Mouse (Mus musculus) fibroblast of lung, adult 2 months (primary cell): ENCODE measurements at regions not wholly inside any gene's neighbourhood (a gene's known extent, or its start where the extent isn't known, plus 50 kb on each side); places are given as distances from the start of the nearest gene placed in this dataset.

ENCODE experiments used
- DNase-seq: peaks from one replicate; pipeline ENCODE4 v3.0.0-alpha.2; 2011; ENCODE audit warnings: low read depth

DNA sequence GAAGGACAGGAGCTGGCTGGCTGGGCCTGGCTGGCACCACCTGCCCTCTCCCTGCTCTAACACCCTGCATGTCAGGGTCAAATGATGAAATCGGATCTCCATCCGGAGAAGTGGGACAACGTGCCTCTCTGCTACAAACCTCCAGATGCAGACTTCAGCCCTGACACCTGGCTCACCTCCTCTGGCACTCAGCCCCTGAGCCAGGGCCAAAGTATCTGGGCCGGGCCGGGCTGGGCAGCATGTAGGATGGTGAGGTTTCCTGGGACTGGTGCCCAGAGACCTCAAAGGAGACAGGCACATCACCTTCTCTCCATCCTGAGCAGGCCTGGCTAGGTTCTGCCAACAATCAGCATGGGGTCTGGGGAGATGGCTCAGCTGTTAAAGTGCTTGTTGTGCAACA, 113.5 kb downstream of the Tfcp2l1 start:
- no peak for DNase-seq

DNA sequence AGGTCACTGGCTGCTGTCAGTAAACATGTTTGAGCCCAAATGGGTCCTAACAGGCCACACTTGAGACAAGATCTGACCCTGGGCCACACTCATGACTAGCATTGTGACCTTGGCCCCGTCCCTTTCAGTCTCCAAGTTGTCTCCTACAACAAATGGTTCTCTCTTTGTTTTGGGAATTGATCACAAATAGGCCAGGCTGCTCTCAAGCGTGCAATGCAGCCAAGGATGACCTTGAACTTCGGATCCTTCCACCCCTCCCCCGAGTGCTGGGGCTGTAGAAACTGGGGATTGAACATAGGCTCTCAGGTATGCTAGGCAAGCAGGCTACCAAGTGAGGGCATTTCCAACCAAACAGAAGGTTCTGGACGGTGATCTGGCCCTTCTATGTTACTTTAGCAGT, 120.5 kb downstream of the Tfcp2l1 start:
- no peak for DNase-seq

DNA sequence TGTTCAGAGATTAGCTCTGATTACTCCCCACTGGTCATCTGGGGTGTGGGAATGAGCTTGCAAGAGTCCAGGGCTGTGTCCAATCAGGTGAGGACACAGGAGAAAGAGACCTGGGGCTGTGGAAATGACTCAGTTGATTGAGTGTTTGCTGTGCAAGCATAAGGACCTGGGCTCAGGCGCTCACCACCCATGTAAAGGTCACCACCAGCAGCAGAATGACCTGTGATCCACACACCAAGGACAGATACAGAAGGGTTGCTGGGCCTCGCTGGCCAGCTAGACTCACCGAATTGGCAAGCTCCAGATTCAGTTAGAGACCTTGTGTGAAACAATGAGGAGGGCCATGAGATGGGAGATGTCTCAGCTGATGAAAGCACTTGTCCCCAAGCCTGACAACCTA, 125.1 kb downstream of the Tfcp2l1 start:
- DNase-seq, result no peak

DNA sequence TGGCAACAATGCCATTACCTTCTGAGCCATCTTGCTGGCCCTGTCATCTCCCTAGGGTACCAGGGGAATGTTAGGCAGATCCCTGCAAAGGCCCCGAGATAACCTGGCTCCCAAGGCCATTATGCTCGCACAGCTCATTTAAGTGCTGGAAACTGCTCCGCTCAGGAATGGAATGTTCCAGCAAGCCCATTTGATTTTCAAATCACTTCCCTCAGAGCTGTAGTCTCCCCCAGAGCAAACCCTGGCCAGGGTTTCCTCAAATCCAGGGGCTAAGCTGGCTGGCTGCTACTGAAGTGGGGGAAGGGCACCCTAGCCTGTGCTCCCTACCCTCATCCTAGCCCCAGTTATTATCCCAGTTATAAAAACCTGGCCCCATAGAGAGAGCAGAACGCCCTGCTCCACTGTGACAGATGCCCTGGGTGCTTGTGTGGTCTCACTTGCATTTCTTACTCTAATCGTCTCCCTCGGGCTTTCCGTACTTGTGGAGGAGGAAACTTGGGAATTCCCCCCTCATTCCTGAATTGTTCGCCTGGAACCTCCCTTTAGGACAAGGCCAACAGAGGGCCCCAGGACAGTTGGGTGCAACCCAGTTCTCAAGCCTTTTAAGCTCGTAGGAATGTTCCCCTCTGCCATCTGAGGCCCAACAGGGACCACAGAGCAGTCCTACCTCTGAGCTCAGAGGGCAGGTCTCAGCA, 128.6 kb downstream of the Tfcp2l1 start:
- no peak for DNase-seq

DNA sequence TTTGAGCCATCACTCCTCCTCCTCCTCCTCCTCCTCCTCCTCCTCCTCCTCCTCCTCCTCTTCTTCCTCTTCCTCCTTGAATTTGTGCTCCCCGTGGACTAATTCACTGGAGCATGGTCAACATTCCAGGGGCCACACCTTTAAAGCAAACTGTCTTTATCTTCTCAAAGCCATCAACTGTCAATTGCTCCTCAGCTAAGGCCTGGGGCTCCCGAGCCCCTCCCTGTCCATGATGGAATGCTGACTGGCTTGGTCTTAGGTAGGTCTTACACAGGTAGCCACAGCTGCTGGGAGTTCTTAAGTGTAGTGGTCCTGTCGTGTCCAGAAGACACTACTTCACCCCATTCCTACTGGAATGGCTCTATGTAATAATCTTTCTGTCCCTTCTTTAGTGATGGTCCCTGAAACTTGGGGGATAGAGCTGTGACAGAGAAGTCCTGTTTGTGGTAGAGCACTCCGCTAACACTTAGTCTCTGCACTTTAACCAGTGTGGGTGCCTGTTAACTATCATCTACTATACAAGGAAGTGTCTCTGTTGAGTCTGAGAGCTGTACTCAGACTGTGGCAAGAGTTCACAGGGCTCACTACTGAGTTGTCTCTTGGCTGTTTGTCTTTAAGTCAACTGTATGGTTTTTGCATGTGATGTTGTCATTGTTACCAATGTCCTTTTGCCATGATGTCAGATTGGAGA, 129.7 kb downstream of the Tfcp2l1 start:
- no peak for DNase-seq

DNA sequence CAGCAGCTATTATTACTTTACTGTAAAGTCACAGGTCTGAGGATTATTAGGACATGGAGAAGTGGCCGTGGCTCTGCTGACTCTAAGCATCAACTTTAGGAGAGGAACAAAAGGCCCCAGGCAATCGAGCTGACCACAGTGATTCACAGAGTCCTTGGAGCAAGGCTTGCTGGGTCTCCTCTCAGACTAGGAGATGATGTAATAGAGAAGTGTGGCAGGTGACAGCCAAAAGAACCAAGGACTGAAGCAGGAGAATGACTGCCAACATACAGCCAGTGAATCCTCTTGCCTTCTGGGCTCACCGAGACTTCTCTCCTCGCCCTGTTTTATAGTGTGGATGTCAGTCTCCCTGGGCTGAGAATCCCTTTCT, 130.3 kb downstream of the Tfcp2l1 start:
- DNase-seq, result no peak

DNA sequence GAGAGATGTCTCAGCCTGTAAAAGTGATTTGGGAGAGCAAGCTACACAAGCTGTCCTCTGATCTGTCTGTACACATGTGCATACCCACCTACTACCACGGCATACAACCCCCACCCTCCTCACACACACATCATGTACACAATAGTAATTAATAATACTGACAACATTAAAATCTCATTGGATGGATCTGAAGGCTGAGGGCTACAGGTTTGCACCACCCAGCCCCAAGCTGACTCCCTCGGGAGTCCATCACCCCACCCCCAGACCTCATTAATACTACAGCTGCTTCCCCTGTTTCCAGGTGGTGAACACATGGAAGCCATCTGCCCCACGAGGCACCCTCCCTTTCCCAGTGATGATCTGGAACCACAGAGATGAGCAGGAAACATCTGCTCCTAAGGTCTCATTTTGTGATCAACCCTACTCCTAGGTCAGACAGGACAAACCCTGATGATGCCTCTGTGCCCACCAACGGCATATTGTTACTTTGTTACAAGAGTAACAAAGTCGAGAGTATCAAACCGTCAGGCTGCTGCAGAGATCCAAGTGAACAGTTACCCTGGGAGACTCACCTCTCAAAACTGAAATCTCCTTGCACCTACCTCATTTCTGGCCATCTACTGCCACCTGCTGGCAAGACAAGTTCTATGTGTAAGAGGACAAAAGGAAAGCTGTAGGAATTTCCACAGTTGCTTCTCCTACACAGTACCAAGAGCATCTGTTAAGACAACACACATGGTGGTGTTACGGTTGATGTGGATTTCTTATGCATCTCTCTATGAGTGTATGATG, 131.6 kb downstream of the Tfcp2l1 start:
- peak; percentile 51 for DNase-seq

DNA sequence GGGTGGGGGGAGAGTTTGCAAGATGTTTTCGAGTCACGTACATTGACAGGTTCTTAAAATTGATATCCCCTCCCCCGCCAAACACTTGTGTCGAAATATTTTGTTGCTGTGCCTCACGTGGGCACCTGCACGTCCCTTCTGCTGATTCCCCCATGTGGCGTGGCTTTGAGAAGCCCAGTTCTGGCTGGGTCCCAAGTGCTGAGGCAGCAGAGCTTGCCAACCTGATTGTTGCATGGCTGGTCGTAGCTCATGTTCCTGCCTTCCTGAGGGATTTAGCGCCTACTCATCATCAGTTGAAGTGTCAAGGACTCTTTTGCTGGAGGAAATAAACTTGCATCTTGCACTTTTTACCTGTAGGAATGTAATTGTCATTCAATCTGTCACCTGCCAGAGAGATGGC, 137.8 kb downstream of the Tfcp2l1 start:
- no peak for DNase-seq

DNA sequence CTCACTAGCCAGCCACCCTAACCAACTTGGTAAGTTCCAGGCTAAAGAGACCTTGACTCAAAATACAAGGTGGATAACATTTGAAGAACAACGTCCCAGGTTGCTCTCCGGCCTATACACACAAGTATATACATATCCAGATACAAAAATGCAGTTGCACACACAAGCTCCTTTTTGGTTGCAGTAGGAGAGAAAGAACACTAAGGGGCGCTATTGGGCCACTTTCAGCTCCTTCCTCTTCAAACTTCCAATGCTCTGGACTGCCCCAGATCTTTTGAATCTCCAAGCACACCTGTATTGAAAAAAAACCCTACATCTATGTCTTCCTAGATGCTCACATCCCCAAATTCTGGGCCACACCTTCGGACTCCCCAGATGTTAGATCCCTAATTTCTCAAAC, 141.1 kb downstream of the Tfcp2l1 start:
- peak; percentile 20 for DNase-seq

DNA sequence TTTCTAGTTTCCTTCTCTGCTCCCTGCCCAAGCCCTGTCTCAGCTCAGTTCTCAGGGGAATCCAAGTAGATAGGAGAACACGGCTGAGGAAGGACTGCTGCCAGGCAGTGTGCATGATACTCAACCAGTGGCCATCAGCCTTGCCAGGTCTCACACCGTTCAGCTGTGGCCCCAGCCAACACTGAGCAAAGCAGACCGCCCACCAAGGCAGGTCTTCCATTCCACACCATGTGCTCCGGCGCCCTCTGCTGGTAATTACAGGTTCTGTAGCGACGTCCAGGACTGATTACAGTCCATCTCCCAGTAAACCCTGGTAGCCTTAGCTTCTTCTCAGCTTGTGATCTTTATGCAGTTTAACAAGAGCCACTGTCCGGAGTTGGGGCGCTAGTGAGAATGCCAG, 144.5 kb downstream of the Tfcp2l1 start:
- DNase-seq, result no peak

DNA sequence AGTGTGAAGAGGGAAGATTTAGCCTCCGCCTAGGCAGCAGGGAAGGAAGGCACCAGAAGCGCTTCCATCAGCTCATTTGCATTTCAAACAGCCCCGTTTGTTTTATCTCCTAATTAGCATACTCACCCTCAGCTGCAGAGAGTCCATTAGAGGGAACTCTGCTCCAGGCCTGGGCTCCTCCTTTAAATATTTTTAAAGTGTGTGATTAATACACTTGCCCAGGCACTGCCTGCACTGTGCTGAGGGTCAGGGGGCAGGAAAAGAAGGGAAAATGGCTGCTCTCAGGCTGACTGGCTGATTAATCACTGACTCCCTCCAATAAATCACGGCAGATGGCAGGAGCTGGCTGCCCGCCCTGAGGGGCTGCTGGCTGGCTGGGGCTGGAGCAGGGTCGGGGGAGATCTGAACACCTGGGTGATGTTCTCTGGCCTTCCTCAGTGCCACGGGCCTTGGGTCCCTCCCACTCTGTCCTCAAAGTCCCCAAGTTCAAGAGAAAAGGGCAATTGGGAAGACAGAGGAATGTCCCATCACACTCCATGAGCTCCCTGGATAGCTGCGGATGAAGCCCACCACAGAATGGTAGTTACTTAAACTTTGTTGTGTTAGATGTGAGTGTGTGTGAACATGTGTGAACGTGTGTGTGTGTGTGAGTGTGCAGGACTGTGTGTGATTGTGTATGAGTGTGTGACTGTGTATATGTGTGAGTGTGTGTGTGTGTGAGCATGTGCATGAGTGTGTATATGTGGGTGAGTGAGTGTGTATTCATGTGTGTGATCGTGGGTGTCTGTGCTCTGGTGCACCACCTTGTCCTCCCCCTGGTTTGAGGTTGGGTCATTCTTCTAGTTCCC, 149.1 kb downstream of the Tfcp2l1 start:
- no peak for DNase-seq
